Mouse (Mus musculus) embryonic facial prominence, embryonic 14.5 days (tissue): Measurements from ENCODE around the gene Neurog1. TPM values are rescaled to one million over a fixed set of nuclear protein-coding genes. Genes with fewer than 3 reads are reported as not detected.
A peak's percentile ranks its signal among the peaks of the same experiment; 100 is the strongest.

Experiments used
- ATAC-seq: fragments of 200-750 bp; cut with Nextera tagmentation; 2 replicates; pipeline ENCODE4 v1.8.0; 2017; ENCODE audit warnings: low read depth, moderate number of reproducible peaks, moderate TSS enrichment
- DNase-seq: peaks from one replicate; pipeline ENCODE4 v3.0.0-alpha.2; 2015; ENCODE audit warnings: low spot score
- H3K27ac ChIP-seq: fragments of 300-500 bp; sonication (generic); replicated peaks from 2 replicates; pipeline ENCODE4 v1.5.1; 2014; ENCODE audit warnings: low read depth, mild to moderate bottlenecking, low read length, moderate library complexity
- H3K27me3 ChIP-seq: fragments of 300-500 bp; sonication (generic); replicated peaks from 2 replicates; pipeline ENCODE4 v1.6.1; 2014; ENCODE audit warnings: low read length; ENCODE audit not compliant: control insufficient read depth, insufficient read depth
- H3K36me3 ChIP-seq: fragments of 300-500 bp; sonication (generic); 2 replicates; pipeline ENCODE4 v1.6.1; 2014; ENCODE audit warnings: low read length, mixed read lengths; ENCODE audit not compliant: control insufficient read depth, insufficient read depth
- H3K4me1 ChIP-seq: fragments of 300-500 bp; sonication (generic); 2 replicates; pipeline ENCODE4 v1.6.1; 2014; ENCODE audit warnings: antibody characterized with exemption, low read length; ENCODE audit not compliant: control insufficient read depth, insufficient read depth
- H3K4me2 ChIP-seq: fragments of 300-500 bp; sonication (generic); 2 replicates; pipeline ENCODE4 v1.6.1; 2014; ENCODE audit warnings: low read depth, mild to moderate bottlenecking, low read length, moderate library complexity, mixed read lengths
- H3K4me3 ChIP-seq: fragments of 300-500 bp; sonication (generic); 2 replicates; pipeline ENCODE4 v1.5.1; 2014; ENCODE audit warnings: low read depth, mild to moderate bottlenecking, low read length
- H3K9ac ChIP-seq: fragments of 300-500 bp; sonication (generic); 2 replicates; pipeline ENCODE4 v1.6.1; 2014; ENCODE audit warnings: low read depth, mild to moderate bottlenecking, low read length, moderate library complexity, mixed read lengths
- H3K9me3 ChIP-seq: fragments of 300-500 bp; sonication (generic); 2 replicates; pipeline ENCODE4 v1.6.1; 2016; ENCODE audit warnings: low read length; ENCODE audit not compliant: control insufficient read depth
- WGBS: fragments of 180-500 bp; shearing (Covaris S2); extraction: QIAGEN DNeasy Blood & Tissue Kit; methylation state at CpG from one replicate; pipeline ENCODE4 v1.1.7; 2014; 5-methylcytosine and 5-hydroxymethylcytosine counted together
- polyA plus RNA-seq: library from polyadenylated mRNA; unstranded; fragments of >200 nt; fragmentation: Nextera tagmentation; extraction: Ambion mirVana; gene quantifications from 2 replicates; pipeline ENCODE4 v1.2.1, GENCODE M21; 2014

Neurog1 gene
- polyA plus RNA-seq, 1 experiment from 2014 or later, result 1.7 TPM

DNA sequence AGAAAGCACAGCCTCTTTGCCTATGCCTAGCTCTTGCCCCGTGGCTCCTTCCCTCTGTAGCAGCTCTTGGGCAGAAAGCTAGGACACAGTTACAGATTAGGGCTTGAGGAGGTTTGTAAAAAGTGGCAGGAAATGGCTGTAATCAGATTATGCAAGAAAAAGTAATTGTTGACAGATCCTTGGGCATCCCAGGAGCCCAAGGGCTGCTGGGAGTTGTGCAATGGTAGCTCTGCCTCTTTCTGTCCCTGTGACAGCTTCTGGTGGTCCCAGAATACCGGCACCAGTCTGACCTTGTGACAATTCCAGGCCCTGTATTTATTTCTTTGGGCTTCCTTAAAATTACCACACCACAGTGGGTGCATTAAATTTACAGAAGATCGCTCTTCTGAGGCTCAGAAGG lies 1.4 kb upstream of the Neurog1 start:
- no peaks in the 10 kb centered on the region for H3K36me3 ChIP-seq
- H3K27me3 ChIP-seq, result peaks cover 99% of the 10 kb centered on the region
- WGBS, result 15% methylated on average over 3 of the region's 3 CpGs
- H3K9ac ChIP-seq, result no peak overlapping the region
- no peaks in the 10 kb centered on the region for H3K9me3 ChIP-seq
- H3K4me3 ChIP-seq, result no peak overlapping the region
- H3K4me2 ChIP-seq, result no peak overlapping the region
- H3K27ac ChIP-seq, result no peak overlapping the region
- 0 out of 2 replicates have a peak, but pooled peaks cover 7% of the 10 kb centered on the region for H3K4me1 ChIP-seq
- DNase-seq, result no peak
- no peak for ATAC-seq

DNA sequence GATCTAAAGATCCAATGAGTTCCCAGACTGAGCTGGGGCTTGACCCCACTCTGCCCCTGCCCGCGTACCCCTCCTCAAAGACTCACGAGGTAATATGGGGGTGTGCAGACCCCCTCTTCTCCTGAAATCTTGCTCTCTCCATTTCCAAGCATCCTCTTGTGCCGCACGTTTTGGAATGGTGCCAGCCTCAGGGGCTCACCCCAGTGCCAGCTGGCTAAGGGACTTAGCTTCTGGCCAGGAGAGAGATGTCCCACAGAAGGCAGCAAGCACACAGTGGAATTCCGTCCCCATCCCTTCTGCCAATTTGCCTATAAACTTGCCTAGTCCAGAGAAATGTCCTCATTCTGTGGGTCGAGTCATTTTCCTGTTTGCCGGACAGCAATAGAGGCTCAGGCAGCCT lies 820 bp upstream of the Neurog1 start:
- no peak overlapping the region for H3K27ac ChIP-seq
- H3K9me3 ChIP-seq, result no peaks in the 10 kb centered on the region
- H3K4me3 ChIP-seq, result 0 out of 2 replicates have a peak overlapping the region, but pooled peaks have one; percentile 38
- WGBS, result 10% methylated on average over 8 of the region's 8 CpGs
- no peak overlapping the region for H3K9ac ChIP-seq
- H3K4me2 ChIP-seq, result peak overlapping the region; percentile 63; the same call in 1 of the 2 replicates
- no peak for DNase-seq
- ATAC-seq, result no peak
- H3K27me3 ChIP-seq, result peaks cover 100% of the 10 kb centered on the region
- no peaks in the 10 kb centered on the region for H3K36me3 ChIP-seq
- 0 out of 2 replicates have a peak, but pooled peaks cover 7% of the 10 kb centered on the region for H3K4me1 ChIP-seq

- Histone ChIP-seq H3K9me3 (0 out of 2 replicates have a peak, but pooled peaks cover 5% of the 10 kb centered on the region), H3K27ac (no peak overlapping the region), H3K4me1 (0 out of 2 replicates have a peak, but pooled peaks cover 7% of the 10 kb centered on the region), H3K4me2 (peak overlapping the region; percentile 63), H3K36me3 (no peaks in the 10 kb centered on the region), H3K4me3 (peak overlapping the region; percentile 38), H3K27me3 (peaks cover 99% of the 10 kb centered on the region), H3K9ac (0 out of 2 replicates have a peak overlapping the region, but pooled peaks have one; percentile 46)
- DNase-seq (no peak), ATAC-seq (0 out of 2 replicates have a peak, but pooled peaks have one; percentile 3)
- 1% methylated on average over 27 of the region's 59 CpGs for WGBS
Observed at GRCm38 (mm10) chr13:56251176-56251923, 613 bp downstream of the Neurog1 start.

DNA sequence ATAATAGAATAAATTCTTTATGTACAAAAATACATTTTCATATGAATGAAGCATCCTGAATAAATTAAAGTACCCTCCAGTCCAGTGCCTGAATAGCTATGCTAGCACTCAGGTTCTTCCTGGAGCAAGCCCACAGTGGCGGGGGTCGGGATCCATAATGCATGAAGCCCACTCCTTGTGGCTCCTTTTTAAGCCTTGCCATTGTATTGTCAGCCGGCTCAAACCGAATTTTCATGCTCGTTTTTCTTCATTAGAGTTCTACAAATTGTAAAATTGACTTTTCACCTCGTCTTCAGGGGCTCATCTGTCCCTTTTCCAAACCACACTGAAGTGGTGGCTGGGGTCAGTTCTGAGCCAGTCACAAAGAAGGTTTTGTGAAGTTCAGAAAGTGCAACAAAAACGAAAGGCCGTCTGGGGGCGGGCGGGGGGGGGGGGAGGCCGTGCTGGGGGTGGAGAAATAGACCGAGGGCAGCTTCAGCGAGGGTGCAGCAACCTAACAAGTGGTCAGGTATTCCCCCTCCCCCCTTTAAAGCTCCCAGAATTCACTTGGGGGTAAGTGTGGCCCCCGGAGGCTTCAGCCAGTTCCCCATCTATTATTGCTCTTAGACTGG lies 1.3 kb downstream of the Neurog1 start:
- WGBS, result 1% methylated on average over 10 of the region's 14 CpGs
- Histone ChIP-seq H3K36me3 (no peaks in the 10 kb centered on the region), H3K9ac (no peak overlapping the region), H3K4me2 (no peak overlapping the region), H3K4me3 (peak overlapping the region; percentile 38), H3K4me1 (0 out of 2 replicates have a peak, but pooled peaks cover 7% of the 10 kb centered on the region), H3K27ac (no peak overlapping the region), H3K27me3 (peaks cover 99% of the 10 kb centered on the region), H3K9me3 (0 out of 2 replicates have a peak, but pooled peaks cover 5% of the 10 kb centered on the region)
- ATAC-seq (no peak), DNase-seq (no peak)

GRCm38 (mm10) chr13:56249593-56250341 lies 2.2 kb downstream of the Neurog1 start:
- Histone ChIP-seq H3K36me3 (no peaks in the 10 kb centered on the region), H3K9ac (no peak overlapping the region), H3K4me1 (0 out of 2 replicates have a peak, but pooled peaks cover 7% of the 10 kb centered on the region), H3K4me3 (no peak overlapping the region), H3K27me3 (peaks cover 91% of the 10 kb centered on the region), H3K9me3 (0 out of 2 replicates have a peak, but pooled peaks cover 5% of the 10 kb centered on the region), H3K4me2 (no peak overlapping the region), H3K27ac (no peak overlapping the region)
- WGBS, result 1% methylated on average over 13 of the region's 13 CpGs
- ATAC-seq, result no peak
- DNase-seq, result peak; percentile 51

GRCm38 (mm10) chr13:56243104-56243503 lies 8.9 kb downstream of the Neurog1 start:
- H3K27ac ChIP-seq, result no peak overlapping the region
- H3K9ac ChIP-seq, result no peak overlapping the region
- no peak overlapping the region for H3K4me3 ChIP-seq
- H3K27me3 ChIP-seq, result peaks cover 31% of the 10 kb centered on the region
- H3K4me1 ChIP-seq, result no peaks in the 10 kb centered on the region
- 80% methylated on average over 5 of the region's 5 CpGs for WGBS
- no peak overlapping the region for H3K4me2 ChIP-seq
- DNase-seq (no peak), ATAC-seq (no peak)
- no peaks in the 10 kb centered on the region for H3K36me3 ChIP-seq
- H3K9me3 ChIP-seq, result 0 out of 2 replicates have a peak, but pooled peaks cover 5% of the 10 kb centered on the region

- DNase-seq, result peak; percentile 88
- H3K9me3 ChIP-seq, result no peaks in the 10 kb centered on the region
- H3K4me3 ChIP-seq, result no peak overlapping the region
- H3K4me1 ChIP-seq, result no peaks in the 10 kb centered on the region
- no peak overlapping the region for H3K9ac ChIP-seq
- peak; percentile 74 for ATAC-seq
- no peak overlapping the region for H3K27ac ChIP-seq
- H3K4me2 ChIP-seq, result no peak overlapping the region
- H3K36me3 ChIP-seq, result no peaks in the 10 kb centered on the region
- WGBS, result 41% methylated on average over 16 of the region's 16 CpGs
- peaks cover 22% of the 10 kb centered on the region for H3K27me3 ChIP-seq
Observed at GRCm38 (mm10) chr13:56240012-56240770, 11.8 kb downstream of the Neurog1 start.

DNA sequence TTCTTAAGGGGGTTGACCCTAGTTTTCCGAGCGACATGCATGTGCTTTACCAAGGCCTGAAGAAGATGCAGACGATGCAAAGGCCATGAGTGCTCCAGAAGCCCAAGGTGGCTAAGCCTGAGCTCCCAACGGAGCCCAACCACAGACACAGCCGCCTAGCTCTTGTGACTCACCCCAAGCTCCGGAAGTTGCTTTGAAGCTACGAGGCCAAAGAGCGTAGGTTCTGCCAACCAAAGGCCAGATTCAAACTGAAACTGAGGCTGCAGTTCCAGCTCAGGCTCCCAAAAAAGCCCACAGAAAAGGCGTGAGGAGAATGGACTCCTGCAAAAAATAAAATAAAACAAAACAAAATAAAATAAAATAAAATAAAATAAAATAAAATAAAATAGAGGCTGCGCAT lies 14.1 kb downstream of the Neurog1 start:
- WGBS, result 84% methylated on average over 10 of the region's 10 CpGs

More for the DNA sequence above, 14.1 kb downstream of the Neurog1 start:
- no peaks in the 10 kb centered on the region for H3K4me1 ChIP-seq
- H3K27me3 ChIP-seq, result peaks cover 33% of the 10 kb centered on the region
- no peaks in the 10 kb centered on the region for H3K9me3 ChIP-seq
- ATAC-seq (no peak), DNase-seq (no peak)
- H3K27ac ChIP-seq, result no peak overlapping the region
- no peaks in the 10 kb centered on the region for H3K36me3 ChIP-seq
- H3K4me3 ChIP-seq, result no peak overlapping the region
- H3K4me2 ChIP-seq, result no peak overlapping the region
- H3K9ac ChIP-seq, result no peak overlapping the region
